Mouse (Mus musculus) myocyte (in vitro differentiated cells): ENCODE data around the gene Cnot1. TPM values are rescaled to one million over a fixed set of nuclear protein-coding genes. Genes with fewer than 3 reads are reported as not detected.

Experiments
- H3K27me3 ChIP-seq: one replicate; pipeline ENCODE4 v1.6.1; 2011; ENCODE audit not compliant: control insufficient read depth, insufficient read depth, insufficient read length
- H3K36me3 ChIP-seq: one replicate; pipeline ENCODE4 v1.6.1; 2011; ENCODE audit not compliant: control insufficient read depth, insufficient read depth
- H3K4me2 ChIP-seq: one replicate; pipeline ENCODE4 v1.6.1; 2011; ENCODE audit warnings: low read depth, control low read depth
- H3K4me3 ChIP-seq: one replicate; pipeline ENCODE4 v1.5.1; 2011; ENCODE audit warnings: mild to moderate bottlenecking, control low read depth, moderate library complexity
- H3K79me2 ChIP-seq: one replicate; pipeline ENCODE4 v1.6.1; 2011; ENCODE audit not compliant: control insufficient read depth, insufficient read depth
- H3ac ChIP-seq: one replicate; pipeline ENCODE4 v1.6.1; 2011; ENCODE audit not compliant: control insufficient read depth, insufficient read length
- CEBPB ChIP-seq: IDR thresholded peaks from 2 replicates; pipeline ENCODE4 v1.6.1; 2011; ENCODE audit warnings: mild to moderate bottlenecking, moderate library complexity; ENCODE audit not compliant: poor library complexity, insufficient read depth, severe bottlenecking
- E2F4 ChIP-seq: IDR thresholded peaks from one replicate; pipeline ENCODE4 v1.6.1; 2011; ENCODE audit warnings: mild to moderate bottlenecking, control low read depth, moderate library complexity; ENCODE audit not compliant: insufficient read depth
- MAX ChIP-seq: IDR thresholded peaks from one replicate; pipeline ENCODE4 v1.6.1; 2011; ENCODE audit warnings: low read depth, mild to moderate bottlenecking, control low read depth
- MYOD1 ChIP-seq, 3 experiments: IDR thresholded peaks; one replicate each; pipeline ENCODE4 v1.6.1; 2011; ENCODE audit warnings: control low read depth in 2 of 3, low read depth in 2 of 3, mild to moderate bottlenecking in 2 of 3, moderate library complexity in 1 of 3; ENCODE audit not compliant: insufficient read length in 2 of 3, control insufficient read depth in 1 of 3
- MYOG ChIP-seq, 3 experiments: IDR thresholded peaks; one replicate each; pipeline ENCODE4 v1.6.1; 2011; ENCODE audit warnings: control low read depth in 2 of 3, low read depth in 2 of 3, mild to moderate bottlenecking in 2 of 3; ENCODE audit not compliant: insufficient read length in 2 of 3, control insufficient read depth in 1 of 3, insufficient read depth in 1 of 3
- POLR2A ChIP-seq: IDR thresholded peaks from one replicate; pipeline ENCODE4 v1.6.1; 2011; ENCODE audit warnings: low read depth, mild to moderate bottlenecking, control low read depth, moderate library complexity; ENCODE audit not compliant: insufficient read length
- POLR2AphosphoS2 ChIP-seq: IDR thresholded peaks from one replicate; pipeline ENCODE4 v1.6.1; 2011; ENCODE audit warnings: low read depth, control low read depth; ENCODE audit not compliant: insufficient read length
- REST ChIP-seq: IDR thresholded peaks from one replicate; pipeline ENCODE4 v1.6.1; 2011; ENCODE audit warnings: mild to moderate bottlenecking, control low read depth, moderate library complexity; ENCODE audit not compliant: insufficient read depth, insufficient read length
- SRF ChIP-seq: IDR thresholded peaks from one replicate; pipeline ENCODE4 v1.6.1; 2011; ENCODE audit warnings: low read depth; ENCODE audit not compliant: control insufficient read depth, insufficient read length
- TCF12 ChIP-seq: IDR thresholded peaks from one replicate; pipeline ENCODE4 v1.6.1; 2011; ENCODE audit warnings: mild to moderate bottlenecking, control low read depth; ENCODE audit not compliant: poor library complexity, insufficient read depth, severe bottlenecking
- TCF3 ChIP-seq: IDR thresholded peaks from one replicate; pipeline ENCODE4 v1.6.1; 2011; ENCODE audit warnings: low read depth, control low read depth; ENCODE audit not compliant: insufficient read length
- USF1 ChIP-seq: IDR thresholded peaks from one replicate; pipeline ENCODE4 v1.6.1; 2011; ENCODE audit warnings: low read depth, mild to moderate bottlenecking, control low read depth, moderate library complexity
- polyA plus RNA-seq: library from polyadenylated mRNA; unstranded; fragments of >200 nt; fragmentation: generic; extraction: Trizol; gene quantifications from one replicate; pipeline ENCODE4 v1.2.1, GENCODE M21; 2012; ENCODE audit warnings: missing spikeins

Cnot1 gene
- polyA plus RNA-seq, 1 experiment = 32.7 TPM

GRCm38 (mm10) chr8:95703461-95704260, 103.6 kb downstream of the Cnot1 start:
- peak overlapping the region; percentile 71 for H3K4me2 ChIP-seq
- TF ChIP-seq CEBPB (no peak), MYOD1 (IDR thresholded peaks at IDR 0.05; ENCODE audit: control insufficient read depth in 1 of 3, insufficient read length in 2 of 3, low read depth in 2 of 3) (no peak), E2F4 (no peak), REST (no peak), TCF12 (no peak), POLR2AphosphoS2 (no peak), TCF3 (no peak), MYOG (IDR thresholded peaks at IDR 0.05; ENCODE audit: control insufficient read depth in 1 of 3, insufficient read depth in 1 of 3, insufficient read length in 2 of 3, low read depth in 2 of 3) (no peak), MAX (no peak)
- H3K27me3 ChIP-seq = no peaks in the 10 kb centered on the region
- no peaks in the 10 kb centered on the region for H3K36me3 ChIP-seq
- no peaks in the 10 kb centered on the region for H3K79me2 ChIP-seq
- H3ac ChIP-seq = no peak overlapping the region
- peak overlapping the region; percentile 29 for H3K4me3 ChIP-seq

- H3K36me3 ChIP-seq = no peaks in the 10 kb centered on the region
- no peaks in the 10 kb centered on the region for H3K79me2 ChIP-seq
- H3ac ChIP-seq = no peak overlapping the region
- TF ChIP-seq USF1 (no peak), MYOG (IDR thresholded peaks at IDR 0.05; ENCODE audit: control insufficient read depth in 1 of 3, insufficient read depth in 1 of 3, insufficient read length in 2 of 3, low read depth in 2 of 3) (no peak), POLR2AphosphoS2 (no peak), E2F4 (no peak), MYOD1 (IDR thresholded peaks at IDR 0.05; ENCODE audit: control insufficient read depth in 1 of 3, insufficient read length in 2 of 3, low read depth in 2 of 3) (no peak), TCF12 (no peak), CEBPB (no peak), MAX (no peak), POLR2A (no peak), TCF3 (no peak), REST (no peak)
- H3K4me3 ChIP-seq = peak overlapping the region; percentile 29
- H3K27me3 ChIP-seq = no peaks in the 10 kb centered on the region
- peak overlapping the region; percentile 71 for H3K4me2 ChIP-seq
These were observed 104.5 kb downstream of the Cnot1 start for GRCm38 (mm10) chr8:95702480-95703446.

- Histone ChIP-seq H3K4me2 (no peak overlapping the region), H3K4me3 (peak overlapping the region; percentile 29), H3K36me3 (no peaks in the 10 kb centered on the region), H3K27me3 (no peaks in the 10 kb centered on the region), H3ac (no peak overlapping the region), H3K79me2 (no peaks in the 10 kb centered on the region)
- no peak for TF ChIP-seq MAX
- no peak for TF ChIP-seq E2F4
- no peak for TF ChIP-seq POLR2AphosphoS2
- no peak for TF ChIP-seq SRF
- TF ChIP-seq MYOD1 (IDR thresholded peaks at IDR 0.05; ENCODE audit: control insufficient read depth in 1 of 3, insufficient read length in 2 of 3, low read depth in 2 of 3) = no peak
- no peak for TF ChIP-seq TCF12
- no peak for TF ChIP-seq TCF3
- no peak for TF ChIP-seq MYOG (IDR thresholded peaks at IDR 0.05; ENCODE audit: control insufficient read depth in 1 of 3, insufficient read depth in 1 of 3, insufficient read length in 2 of 3, low read depth in 2 of 3)
- no peak for TF ChIP-seq USF1
- TF ChIP-seq CEBPB = no peak
These were observed 105.5 kb downstream of the Cnot1 start for GRCm38 (mm10) chr8:95701809-95702208.

GRCm38 (mm10) chr8:95700282-95700681, 107.0 kb downstream of the Cnot1 start:
- no peak overlapping the region for H3K4me3 ChIP-seq
- no peaks in the 10 kb centered on the region for H3K79me2 ChIP-seq
- no peak overlapping the region for H3ac ChIP-seq
- TF ChIP-seq SRF (no peak), CEBPB (no peak), TCF12 (no peak), USF1 (no peak), REST (no peak), TCF3 (no peak), POLR2A (no peak), MYOG (IDR thresholded peaks at IDR 0.05; ENCODE audit: control insufficient read depth in 1 of 3, insufficient read depth in 1 of 3, insufficient read length in 2 of 3, low read depth in 2 of 3) (no peak), POLR2AphosphoS2 (no peak), E2F4 (no peak), MAX (no peak), MYOD1 (IDR thresholded peaks at IDR 0.05; ENCODE audit: control insufficient read depth in 1 of 3, insufficient read length in 2 of 3, low read depth in 2 of 3) (no peak)
- H3K27me3 ChIP-seq = no peaks in the 10 kb centered on the region
- H3K4me2 ChIP-seq = no peak overlapping the region
- no peaks in the 10 kb centered on the region for H3K36me3 ChIP-seq
